Mouse (Mus musculus) spleen, adult 10 weeks (tissue): ENCODE data around the gene Tyro3. TPM values are rescaled to one million over a fixed set of nuclear protein-coding genes. Genes with fewer than 3 reads are reported as not detected.

Experiments
- polyA plus RNA-seq: library from polyadenylated mRNA; stranded (reverse); fragments of 350-450 nt; fragmentation: Illumina TruSeq; extraction: RNeasy Lipid Tissue Mini Kit (QIAGEN cat#74804); gene quantifications from one replicate; pipeline ENCODE4 v1.2.3, GENCODE M21; 2015; ENCODE audit warnings: low replicate concordance; ENCODE audit not compliant: insufficient read depth

Tyro3 gene
- 1.5 TPM for polyA plus RNA-seq

DNA sequence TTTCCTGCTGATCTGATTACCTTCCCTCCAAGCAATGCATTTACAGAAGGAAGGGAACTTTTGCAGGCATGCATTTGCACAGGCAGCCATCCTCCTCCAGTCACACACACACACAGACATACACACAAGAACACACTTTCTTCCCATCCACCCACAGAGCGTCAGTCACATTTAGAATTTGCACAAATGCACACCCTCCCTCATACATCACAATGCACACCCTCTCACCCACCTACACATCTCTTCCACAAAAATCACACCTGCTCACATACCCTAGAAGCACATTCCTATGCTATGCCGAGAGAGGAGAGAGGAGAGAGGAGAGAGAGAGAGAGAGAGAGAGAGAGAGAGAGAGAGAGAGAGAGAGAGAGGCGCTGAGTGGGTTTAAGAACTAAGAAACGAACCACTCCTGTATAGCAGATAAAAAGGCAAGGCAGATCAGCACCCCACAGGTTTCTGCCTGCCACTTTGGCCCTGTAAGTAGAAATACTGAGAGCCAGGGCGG, at the start of gene Tyro3:
Gene Tyro3 (plus strand): TSS at position 455 of the 505 bp plus-strand sequence.

DNA sequence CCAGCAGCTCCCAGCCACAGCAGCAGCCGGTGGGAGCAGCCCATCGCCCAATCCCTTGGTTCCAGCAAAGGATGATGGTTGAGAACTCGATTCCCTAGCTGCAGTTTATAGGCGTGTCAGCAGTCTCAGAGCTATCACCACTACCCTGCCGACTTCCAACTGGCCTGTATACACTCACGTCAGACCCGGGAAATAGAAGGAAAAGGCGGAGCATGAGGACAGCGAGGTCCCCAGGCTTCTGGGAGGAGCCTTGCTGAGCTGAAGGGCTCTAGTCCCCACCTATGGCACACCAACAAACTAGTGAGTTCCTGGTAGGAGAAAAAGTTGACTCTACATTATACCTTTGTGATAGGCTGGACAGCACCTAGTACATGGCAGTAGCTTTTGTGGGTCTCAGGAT, 37.3 kb upstream of the Tyro3 start, which contains the start of gene Ltk:
Gene Ltk (minus strand): TSS at position 181 of the 400 bp plus-strand sequence.

DNA sequence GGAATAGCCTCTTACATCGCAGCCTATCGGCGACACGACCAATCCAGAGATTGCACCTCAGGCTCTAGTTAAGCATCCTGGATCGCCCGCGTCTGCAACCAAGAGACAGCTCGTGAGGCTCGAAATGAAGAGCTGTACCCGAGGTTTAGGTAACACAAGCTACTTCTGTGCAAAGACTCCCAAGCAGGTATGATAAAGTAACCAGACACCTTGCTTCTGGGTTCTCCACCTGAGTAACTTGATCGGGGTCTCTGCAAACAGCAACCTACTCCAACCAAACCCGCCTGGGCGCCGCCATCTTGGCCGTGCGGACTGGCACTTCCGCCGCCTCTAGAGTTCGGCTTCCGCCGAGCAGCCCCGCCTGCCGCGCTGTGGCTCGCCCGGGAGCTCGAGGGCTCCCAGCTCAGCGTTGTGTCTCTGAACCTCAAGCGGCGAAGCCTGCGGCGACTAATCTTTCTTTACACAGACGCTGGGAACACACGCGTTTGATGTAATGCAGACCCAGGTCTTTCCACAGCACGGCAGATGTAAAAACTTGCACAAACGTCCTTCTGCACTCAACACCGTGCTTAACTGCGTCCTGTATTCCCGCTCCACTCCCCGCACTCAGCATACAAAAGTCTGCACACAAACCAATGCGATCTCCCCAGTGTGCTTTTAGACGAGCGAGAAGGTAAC, 10.2 kb upstream of the Tyro3 start, which contains the start of gene Rpap1:
Gene Rpap1 (minus strand): TSS at position 332 of the 678 bp plus-strand sequence.

Other genes starting within 250 kb of the Tyro3 start
- gene Nusap1, start 179.4 kb upstream of the Tyro3 start, polyA plus RNA-seq = 29.6 TPM
- 6.9 TPM for gene Oip5, start 179.3 kb upstream of the Tyro3 start, polyA plus RNA-seq
- 35.7 TPM for gene Ndufaf1, start 134.9 kb upstream of the Tyro3 start, polyA plus RNA-seq
- 38.2 TPM for gene Rtf1, start 122.7 kb upstream of the Tyro3 start, polyA plus RNA-seq
- gene Itpka, start 55.4 kb upstream of the Tyro3 start, polyA plus RNA-seq = 0.12 TPM
- gene Ltk, start 37.3 kb upstream of the Tyro3 start, polyA plus RNA-seq = 4.1 TPM
- gene Rpap1, start 10.2 kb upstream of the Tyro3 start, polyA plus RNA-seq = 14.4 TPM
- 67.2 TPM for gene Mga, start 99.5 kb downstream of the Tyro3 start, polyA plus RNA-seq
- gene Mapkbp1, start 175.0 kb downstream of the Tyro3 start, polyA plus RNA-seq = 5.2 TPM
- 5.4 TPM for gene Jmjd7, start 229.8 kb downstream of the Tyro3 start, polyA plus RNA-seq
- 1.3 TPM for gene Gm28042, start 229.8 kb downstream of the Tyro3 start, polyA plus RNA-seq
- gene Pla2g4b, start 235.7 kb downstream of the Tyro3 start, polyA plus RNA-seq = 5.6 TPM